Mouse (Mus musculus): Measurements from ENCODE around the gene Spata16. TPM values are rescaled to one million over a fixed set of nuclear protein-coding genes. Genes with fewer than 3 reads are reported as not detected.
"Not testable (repeated sequence)": the region's sequence is repeated elsewhere in the genome, so short reads cannot be mapped to it uniquely, and the experiment has no call there.

The Spata16 gene
- polyA plus RNA-seq, 1 experiment from 2014 or later: not detected

DNA sequence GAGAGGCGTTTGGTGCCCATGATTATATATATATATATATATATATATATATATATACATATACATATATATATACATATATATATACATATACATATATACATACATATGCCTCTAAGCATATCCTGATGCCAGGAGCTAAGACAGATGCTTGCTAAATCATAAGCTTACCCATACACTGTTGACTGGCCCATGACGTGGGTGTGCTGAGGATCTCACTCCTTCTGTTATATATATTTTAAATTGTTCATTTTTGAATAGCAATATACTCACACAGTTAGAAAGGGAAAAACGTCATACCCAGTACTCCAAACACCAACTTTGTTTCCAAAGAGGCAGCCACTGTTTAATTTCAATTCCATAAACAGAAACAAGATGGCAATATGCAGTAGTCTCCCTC lies 48.4 kb downstream of the Spata16 start:
- ATAC-seq: no peak
- Histone ChIP-seq H3K9me3 (ENCODE audit: control insufficient read depth, low read length) (no peaks in the 10 kb centered on the region), H3K4me1 (ENCODE audit: control insufficient read depth, insufficient read depth, low read length) (no peaks in the 10 kb centered on the region), H3K36me3 (ENCODE audit: control insufficient read depth, insufficient read depth, low read length) (no peaks in the 10 kb centered on the region), H3K27ac (ENCODE audit: low read length) (no peak overlapping the region), H3K4me2 (ENCODE audit: low read depth, low read length) (no peak overlapping the region), H3K27me3 (replicated peaks; ENCODE audit: control insufficient read depth, insufficient read depth, low read length) (no peaks in the 10 kb centered on the region), H3K4me3 (ENCODE audit: low read length) (no peak overlapping the region), H3K9ac (ENCODE audit: low read depth, low read length) (no peak overlapping the region)
- 74% methylated on average over 3 of the region's 3 CpGs for WGBS

GRCm38 (mm10) chr3:26709492-26709891 lies 72.1 kb downstream of the Spata16 start:
- not testable (repeated sequence) for H3K27ac ChIP-seq (ENCODE audit: low read length); H3K9ac ChIP-seq (ENCODE audit: low read depth, low read length); H3K4me1 ChIP-seq (ENCODE audit: control insufficient read depth, insufficient read depth, low read length); H3K27me3 ChIP-seq (replicated peaks; ENCODE audit: control insufficient read depth, insufficient read depth, low read length); ATAC-seq; H3K4me2 ChIP-seq (ENCODE audit: low read depth, low read length); H3K9me3 ChIP-seq (ENCODE audit: control insufficient read depth, low read length); H3K36me3 ChIP-seq (ENCODE audit: control insufficient read depth, insufficient read depth, low read length); H3K4me3 ChIP-seq (ENCODE audit: low read length)
- 76% methylated on average over 5 of the region's 5 CpGs for WGBS

- H3K4me1 ChIP-seq (ENCODE audit: control insufficient read depth, insufficient read depth, low read length): 0 out of 2 replicates have a peak, but pooled peaks cover 3% of the 10 kb centered on the region
- H3K27me3 ChIP-seq (replicated peaks; ENCODE audit: control insufficient read depth, insufficient read depth, low read length): no peaks in the 10 kb centered on the region
- H3K9ac ChIP-seq (ENCODE audit: low read depth, low read length): no peak overlapping the region
- 42% methylated on average over 6 of the region's 6 CpGs for WGBS
- peak; percentile 67 for ATAC-seq
- no peaks in the 10 kb centered on the region for H3K9me3 ChIP-seq (ENCODE audit: control insufficient read depth, low read length)
- no peaks in the 10 kb centered on the region for H3K36me3 ChIP-seq (ENCODE audit: control insufficient read depth, insufficient read depth, low read length)
- no peak overlapping the region for H3K4me2 ChIP-seq (ENCODE audit: low read depth, low read length)
- no peak overlapping the region for H3K4me3 ChIP-seq (ENCODE audit: low read length)
- no peak overlapping the region for H3K27ac ChIP-seq (ENCODE audit: low read length)
Measured at GRCm38 (mm10) chr3:26727526-26727925, 90.1 kb downstream of the Spata16 start.

DNA sequence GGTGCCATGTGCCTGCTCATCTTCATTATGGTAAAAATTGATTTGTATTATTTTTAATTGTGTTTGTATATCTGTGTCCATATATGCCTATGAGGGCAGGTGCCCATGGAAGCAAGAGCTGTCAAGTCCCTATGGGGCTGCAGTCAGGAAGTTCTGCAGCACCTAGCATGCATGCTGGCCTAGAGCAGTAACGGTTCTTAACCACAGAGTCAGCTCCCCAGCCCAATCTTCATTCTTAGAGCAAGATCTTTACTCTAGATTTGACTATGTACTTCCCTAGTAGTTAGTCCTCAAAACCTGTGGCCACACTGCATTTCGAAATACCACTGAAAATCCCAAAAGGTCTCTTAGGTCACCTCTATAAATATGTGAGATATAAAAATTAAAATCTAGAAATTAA lies 113.1 kb downstream of the Spata16 start:
- no peaks in the 10 kb centered on the region for H3K27me3 ChIP-seq (replicated peaks; ENCODE audit: control insufficient read depth, insufficient read depth, low read length)
- H3K4me1 ChIP-seq (ENCODE audit: control insufficient read depth, insufficient read depth, low read length): no peaks in the 10 kb centered on the region
- no peaks in the 10 kb centered on the region for H3K9me3 ChIP-seq (ENCODE audit: control insufficient read depth, low read length)
- no peak overlapping the region for H3K9ac ChIP-seq (ENCODE audit: low read depth, low read length)
- no peak overlapping the region for H3K4me2 ChIP-seq (ENCODE audit: low read depth, low read length)
- no peaks in the 10 kb centered on the region for H3K36me3 ChIP-seq (ENCODE audit: control insufficient read depth, insufficient read depth, low read length)
- no peak overlapping the region for H3K4me3 ChIP-seq (ENCODE audit: low read length)
- ATAC-seq: no peak
- no peak overlapping the region for H3K27ac ChIP-seq (ENCODE audit: low read length)
- 76% methylated on average over 2 of the region's 2 CpGs for WGBS

GRCm38 (mm10) chr3:26752441-26752840 lies 115.0 kb downstream of the Spata16 start:
- WGBS: 89% methylated on average over 6 of the region's 6 CpGs
- Histone ChIP-seq H3K4me1 (ENCODE audit: control insufficient read depth, insufficient read depth, low read length) (no peaks in the 10 kb centered on the region), H3K27ac (ENCODE audit: low read length) (no peak overlapping the region), H3K4me3 (ENCODE audit: low read length) (no peak overlapping the region), H3K9ac (ENCODE audit: low read depth, low read length) (no peak overlapping the region), H3K36me3 (ENCODE audit: control insufficient read depth, insufficient read depth, low read length) (no peaks in the 10 kb centered on the region), H3K4me2 (ENCODE audit: low read depth, low read length) (no peak overlapping the region), H3K27me3 (replicated peaks; ENCODE audit: control insufficient read depth, insufficient read depth, low read length) (no peaks in the 10 kb centered on the region), H3K9me3 (ENCODE audit: control insufficient read depth, low read length) (no peaks in the 10 kb centered on the region)
- no peak for ATAC-seq

- WGBS: 60% methylated on average over 12 of the region's 12 CpGs
- Histone ChIP-seq H3K9ac (ENCODE audit: low read depth, low read length) (no peak overlapping the region), H3K4me2 (ENCODE audit: low read depth, low read length) (no peak overlapping the region), H3K9me3 (ENCODE audit: control insufficient read depth, low read length) (no peaks in the 10 kb centered on the region), H3K36me3 (ENCODE audit: control insufficient read depth, insufficient read depth, low read length) (no peaks in the 10 kb centered on the region), H3K27ac (ENCODE audit: low read length) (no peak overlapping the region), H3K4me1 (ENCODE audit: control insufficient read depth, insufficient read depth, low read length) (no peaks in the 10 kb centered on the region), H3K4me3 (ENCODE audit: low read length) (no peak overlapping the region), H3K27me3 (replicated peaks; ENCODE audit: control insufficient read depth, insufficient read depth, low read length) (no peaks in the 10 kb centered on the region)
- ATAC-seq: no peak
Measured at GRCm38 (mm10) chr3:26793334-26794101, 156.1 kb downstream of the Spata16 start.

GRCm38 (mm10) chr3:26795851-26796538 lies 158.6 kb downstream of the Spata16 start:
- Histone ChIP-seq H3K27me3 (replicated peaks; ENCODE audit: control insufficient read depth, insufficient read depth, low read length) (no peaks in the 10 kb centered on the region), H3K4me2 (ENCODE audit: low read depth, low read length) (no peak overlapping the region), H3K9me3 (ENCODE audit: control insufficient read depth, low read length) (no peaks in the 10 kb centered on the region), H3K9ac (ENCODE audit: low read depth, low read length) (no peak overlapping the region), H3K27ac (ENCODE audit: low read length) (no peak overlapping the region), H3K4me3 (ENCODE audit: low read length) (no peak overlapping the region), H3K4me1 (ENCODE audit: control insufficient read depth, insufficient read depth, low read length) (no peaks in the 10 kb centered on the region), H3K36me3 (ENCODE audit: control insufficient read depth, insufficient read depth, low read length) (no peaks in the 10 kb centered on the region)
- WGBS: 85% methylated on average over 7 of the region's 7 CpGs
- no peak for ATAC-seq

DNA sequence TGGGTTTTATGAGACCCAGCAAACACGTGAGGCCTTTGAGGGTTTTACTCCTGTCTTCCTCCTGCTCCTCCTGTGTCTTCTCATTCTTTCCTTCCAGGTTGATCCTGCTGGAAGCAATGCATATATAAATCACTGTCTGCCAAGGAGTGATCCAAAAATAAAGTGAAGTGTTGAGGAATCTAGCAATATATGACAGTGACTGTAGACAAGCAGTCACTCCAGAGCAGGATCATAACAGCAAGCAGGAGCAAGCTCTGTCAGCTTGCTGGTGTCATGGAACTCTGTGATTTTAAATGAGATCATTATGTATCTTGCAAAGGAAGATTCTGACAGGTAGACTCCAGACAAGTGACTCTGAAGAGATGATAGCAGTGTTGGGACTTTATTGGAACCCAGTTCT lies 159.5 kb downstream of the Spata16 start:
- Histone ChIP-seq H3K36me3 (ENCODE audit: control insufficient read depth, insufficient read depth, low read length) (no peaks in the 10 kb centered on the region), H3K27ac (ENCODE audit: low read length) (no peak overlapping the region), H3K9ac (ENCODE audit: low read depth, low read length) (no peak overlapping the region), H3K9me3 (ENCODE audit: control insufficient read depth, low read length) (no peaks in the 10 kb centered on the region), H3K4me1 (ENCODE audit: control insufficient read depth, insufficient read depth, low read length) (no peaks in the 10 kb centered on the region), H3K4me3 (ENCODE audit: low read length) (no peak overlapping the region), H3K27me3 (replicated peaks; ENCODE audit: control insufficient read depth, insufficient read depth, low read length) (no peaks in the 10 kb centered on the region), H3K4me2 (ENCODE audit: low read depth, low read length) (no peak overlapping the region)
- WGBS: 76% methylated on average over 1 of the region's 1 CpGs
- ATAC-seq: no peak

DNA sequence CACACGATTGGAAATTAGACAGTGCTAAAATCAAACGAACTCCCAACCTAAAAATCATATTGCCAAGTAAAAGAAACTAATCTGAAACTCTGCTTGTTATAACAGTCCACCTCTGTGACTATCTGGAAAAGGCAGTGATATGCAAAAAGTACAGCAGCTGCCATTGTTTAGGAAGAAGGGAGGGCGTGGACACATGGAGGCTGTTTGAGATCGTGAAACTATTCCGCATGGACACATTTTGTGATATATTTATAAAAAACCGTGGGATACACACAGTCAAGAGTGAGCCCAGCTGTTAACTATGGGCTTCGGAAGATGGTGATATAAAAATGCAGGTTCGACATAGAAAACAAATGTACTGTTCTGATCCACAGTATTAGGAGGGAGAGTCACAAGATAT lies 176.9 kb downstream of the Spata16 start:
- Histone ChIP-seq H3K27ac (ENCODE audit: low read length) (no peak overlapping the region), H3K9me3 (ENCODE audit: control insufficient read depth, low read length) (no peaks in the 10 kb centered on the region), H3K9ac (ENCODE audit: low read depth, low read length) (no peak overlapping the region), H3K4me2 (ENCODE audit: low read depth, low read length) (no peak overlapping the region), H3K27me3 (replicated peaks; ENCODE audit: control insufficient read depth, insufficient read depth, low read length) (no peaks in the 10 kb centered on the region), H3K4me3 (ENCODE audit: low read length) (no peak overlapping the region), H3K4me1 (ENCODE audit: control insufficient read depth, insufficient read depth, low read length) (no peaks in the 10 kb centered on the region), H3K36me3 (ENCODE audit: control insufficient read depth, insufficient read depth, low read length) (no peaks in the 10 kb centered on the region)
- WGBS: 65% methylated on average over 8 of the region's 8 CpGs
- no peak for ATAC-seq
